Mouse (Mus musculus): ENCODE results near the gene Gbx2. TPM values are rescaled to one million over a fixed set of nuclear protein-coding genes. Genes with fewer than 3 reads are reported as not detected.

Gbx2 gene
- polyA plus RNA-seq, 1 experiment from 2014 or later = 1.6 TPM

DNA sequence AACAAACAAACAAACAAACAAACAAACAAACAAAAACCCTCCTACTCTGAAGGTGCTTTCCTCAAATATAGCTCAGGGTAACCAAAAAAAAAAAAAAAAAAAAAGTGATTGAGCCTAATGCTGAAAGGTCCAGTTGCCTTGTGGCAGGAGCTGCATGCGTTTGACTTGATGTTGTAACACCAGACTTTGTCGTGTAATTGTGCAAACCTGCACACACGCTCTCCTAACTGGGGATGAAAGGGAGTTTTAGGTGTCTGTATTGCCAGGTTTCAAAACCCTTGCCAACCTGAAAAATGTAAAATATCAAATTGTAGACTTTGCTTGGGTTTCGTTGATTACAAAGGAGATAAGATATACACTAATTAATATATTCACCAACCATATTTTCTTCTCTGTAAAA, 17.4 kb downstream of the Gbx2 start:
- H3K4me3 ChIP-seq (ENCODE audit: low read depth, low read length) = no peak overlapping the region
- H3K27me3 ChIP-seq (ENCODE audit: control insufficient read depth, insufficient read depth, low read length) = peaks cover 9% of the 10 kb centered on the region; the same call in 1 of the 2 replicates
- DNase-seq (ENCODE audit: low spot score) (no peak), ATAC-seq (ENCODE audit: insufficient number of reproducible peaks, low FRiP score, low TSS enrichment, low read depth) (no peak)
- H3K9me3 ChIP-seq (ENCODE audit: control insufficient read depth, low read length) = no peaks in the 10 kb centered on the region
- 75% methylated on average over 4 of the region's 4 CpGs for WGBS
- no peak overlapping the region for H3K27ac ChIP-seq (replicated peaks; ENCODE audit: low read depth, low read length)
- no peak overlapping the region for H3K4me2 ChIP-seq (ENCODE audit: low read depth, severe bottlenecking)
- H3K4me1 ChIP-seq (ENCODE audit: control insufficient read depth, insufficient read depth, low read length) = 0 out of 2 replicates have a peak, but pooled peaks cover 3% of the 10 kb centered on the region
- no peaks in the 10 kb centered on the region for H3K36me3 ChIP-seq (ENCODE audit: control insufficient read depth, insufficient read depth, low read length)
- no peak overlapping the region for H3K9ac ChIP-seq (ENCODE audit: low read length)

DNA sequence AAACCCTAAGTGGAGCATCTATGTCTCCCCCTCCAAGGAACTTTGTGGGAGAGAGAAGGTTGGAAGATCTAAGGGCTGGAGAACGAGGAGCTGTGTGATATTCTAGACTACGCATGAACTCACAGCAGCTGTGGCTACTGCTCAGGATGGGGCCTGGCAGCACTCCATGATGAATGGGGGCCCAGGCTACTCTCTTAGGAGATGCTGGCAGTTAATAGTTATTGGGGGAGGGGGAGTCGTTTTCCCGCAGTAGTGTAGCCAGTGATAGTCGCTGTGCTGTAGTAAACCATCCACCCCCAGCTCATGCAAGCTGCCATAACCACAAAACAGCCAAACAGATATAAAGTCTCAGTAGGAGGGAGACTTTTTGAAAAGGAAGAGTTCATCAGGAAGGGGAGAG, 18.6 kb downstream of the Gbx2 start:
- Histone ChIP-seq H3K36me3 (ENCODE audit: control insufficient read depth, insufficient read depth, low read length) (no peaks in the 10 kb centered on the region), H3K27ac (replicated peaks; ENCODE audit: low read depth, low read length) (no peak overlapping the region), H3K27me3 (ENCODE audit: control insufficient read depth, insufficient read depth, low read length) (0 out of 2 replicates have a peak, but pooled peaks cover 4% of the 10 kb centered on the region), H3K9ac (ENCODE audit: low read length) (no peak overlapping the region), H3K4me2 (ENCODE audit: low read depth, severe bottlenecking) (no peak overlapping the region), H3K9me3 (ENCODE audit: control insufficient read depth, low read length) (no peaks in the 10 kb centered on the region), H3K4me1 (ENCODE audit: control insufficient read depth, insufficient read depth, low read length) (0 out of 2 replicates have a peak, but pooled peaks cover 3% of the 10 kb centered on the region), H3K4me3 (ENCODE audit: low read depth, low read length) (no peak overlapping the region)
- ATAC-seq (ENCODE audit: insufficient number of reproducible peaks, low FRiP score, low TSS enrichment, low read depth) = no peak
- 27% methylated on average over 5 of the region's 5 CpGs for WGBS
- DNase-seq (ENCODE audit: low spot score) = no peak

DNA sequence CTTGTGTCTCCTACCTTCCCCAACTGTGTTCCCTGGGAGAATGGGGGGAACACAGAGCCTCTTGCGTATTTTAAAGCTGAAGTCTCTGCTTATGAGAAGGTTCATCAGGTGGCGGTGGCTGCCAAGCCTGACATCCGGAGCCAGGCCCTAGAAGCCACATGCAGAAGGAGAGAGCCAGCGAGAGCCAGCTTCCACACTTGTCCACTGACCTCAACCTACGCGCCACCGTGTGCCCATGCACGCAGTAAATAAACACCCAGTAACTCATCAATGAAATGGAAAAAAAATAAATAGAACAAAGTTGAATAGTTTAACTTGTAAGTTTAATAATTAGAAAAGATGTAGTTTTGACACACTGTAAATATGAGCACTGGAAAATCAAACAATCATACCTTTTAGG, 21.2 kb downstream of the Gbx2 start:
- no peak overlapping the region for H3K4me3 ChIP-seq (ENCODE audit: low read depth, low read length)
- DNase-seq (ENCODE audit: low spot score) (no peak), ATAC-seq (ENCODE audit: insufficient number of reproducible peaks, low FRiP score, low TSS enrichment, low read depth) (no peak)
- no peaks in the 10 kb centered on the region for H3K27me3 ChIP-seq (ENCODE audit: control insufficient read depth, insufficient read depth, low read length)
- 0 out of 2 replicates have a peak, but pooled peaks cover 3% of the 10 kb centered on the region for H3K4me1 ChIP-seq (ENCODE audit: control insufficient read depth, insufficient read depth, low read length)
- WGBS = 92% methylated on average over 8 of the region's 8 CpGs
- no peak overlapping the region for H3K27ac ChIP-seq (replicated peaks; ENCODE audit: low read depth, low read length)
- no peak overlapping the region for H3K9ac ChIP-seq (ENCODE audit: low read length)
- H3K4me2 ChIP-seq (ENCODE audit: low read depth, severe bottlenecking) = no peak overlapping the region
- H3K36me3 ChIP-seq (ENCODE audit: control insufficient read depth, insufficient read depth, low read length) = no peaks in the 10 kb centered on the region
- H3K9me3 ChIP-seq (ENCODE audit: control insufficient read depth, low read length) = no peaks in the 10 kb centered on the region; the same call in 1 of the 2 replicates

DNA sequence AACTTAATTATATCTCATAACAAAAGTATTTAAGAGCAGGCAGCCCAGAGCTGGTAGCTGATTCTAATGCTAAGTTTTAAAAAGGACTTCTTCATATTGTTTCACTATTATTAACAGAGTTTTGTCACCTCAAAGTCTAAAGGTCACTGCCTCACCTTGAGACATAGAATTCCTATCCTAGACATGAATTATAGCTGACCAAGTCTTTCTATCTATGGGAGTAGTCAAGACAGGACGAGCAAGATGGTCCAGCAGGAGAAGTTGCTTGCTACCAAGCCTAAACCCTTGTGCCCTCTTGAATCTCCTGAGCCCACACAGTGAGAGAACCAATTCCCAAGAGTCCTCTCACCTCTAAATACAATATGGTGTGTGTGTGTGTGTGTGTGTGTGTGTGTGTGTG, 28.3 kb downstream of the Gbx2 start:
- H3K9me3 ChIP-seq (ENCODE audit: control insufficient read depth, low read length) = no peaks in the 10 kb centered on the region; the same call in 1 of the 2 replicates
- no peaks in the 10 kb centered on the region for H3K27me3 ChIP-seq (ENCODE audit: control insufficient read depth, insufficient read depth, low read length)
- no peak overlapping the region for H3K27ac ChIP-seq (replicated peaks; ENCODE audit: low read depth, low read length)
- no peak overlapping the region for H3K4me2 ChIP-seq (ENCODE audit: low read depth, severe bottlenecking)
- H3K4me1 ChIP-seq (ENCODE audit: control insufficient read depth, insufficient read depth, low read length) = peaks cover 6% of the 10 kb centered on the region
- DNase-seq (ENCODE audit: low spot score) = no peak
- no peaks in the 10 kb centered on the region for H3K36me3 ChIP-seq (ENCODE audit: control insufficient read depth, insufficient read depth, low read length)
- no peak for ATAC-seq (ENCODE audit: insufficient number of reproducible peaks, low FRiP score, low TSS enrichment, low read depth)
- no peak overlapping the region for H3K4me3 ChIP-seq (ENCODE audit: low read depth, low read length)
- H3K9ac ChIP-seq (ENCODE audit: low read length) = no peak overlapping the region
- WGBS = 82% methylated on average over 1 of the region's 1 CpGs

DNA sequence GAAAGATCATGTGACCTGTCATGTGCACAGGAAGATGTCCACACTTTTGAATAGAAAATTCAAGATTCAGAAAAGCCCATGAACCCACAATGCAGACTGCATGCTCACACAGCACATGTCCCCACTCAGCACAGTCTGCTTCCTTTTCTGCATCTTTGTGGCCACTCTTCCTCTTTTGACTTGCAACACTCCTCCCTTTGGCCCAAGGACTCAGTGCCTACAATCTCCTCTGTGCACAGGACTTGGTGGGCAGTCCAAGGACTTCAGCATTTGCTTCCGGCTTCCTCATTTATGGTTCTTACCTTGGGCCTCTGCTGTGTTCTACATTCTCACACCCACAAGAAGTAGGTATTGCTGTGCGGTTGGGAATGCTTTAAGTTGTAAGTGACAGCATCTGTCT, 28.7 kb downstream of the Gbx2 start:
- H3K9ac ChIP-seq (ENCODE audit: low read length) = no peak overlapping the region
- 91% methylated on average over 2 of the region's 2 CpGs for WGBS
- H3K36me3 ChIP-seq (ENCODE audit: control insufficient read depth, insufficient read depth, low read length) = no peaks in the 10 kb centered on the region
- H3K27ac ChIP-seq (replicated peaks; ENCODE audit: low read depth, low read length) = no peak overlapping the region
- H3K27me3 ChIP-seq (ENCODE audit: control insufficient read depth, insufficient read depth, low read length) = no peaks in the 10 kb centered on the region
- H3K4me2 ChIP-seq (ENCODE audit: low read depth, severe bottlenecking) = no peak overlapping the region
- DNase-seq (ENCODE audit: low spot score) (no peak), ATAC-seq (ENCODE audit: insufficient number of reproducible peaks, low FRiP score, low TSS enrichment, low read depth) (no peak)
- H3K9me3 ChIP-seq (ENCODE audit: control insufficient read depth, low read length) = no peaks in the 10 kb centered on the region; the same call in 1 of the 2 replicates
- no peak overlapping the region for H3K4me3 ChIP-seq (ENCODE audit: low read depth, low read length)
- peaks cover 6% of the 10 kb centered on the region for H3K4me1 ChIP-seq (ENCODE audit: control insufficient read depth, insufficient read depth, low read length)

DNA sequence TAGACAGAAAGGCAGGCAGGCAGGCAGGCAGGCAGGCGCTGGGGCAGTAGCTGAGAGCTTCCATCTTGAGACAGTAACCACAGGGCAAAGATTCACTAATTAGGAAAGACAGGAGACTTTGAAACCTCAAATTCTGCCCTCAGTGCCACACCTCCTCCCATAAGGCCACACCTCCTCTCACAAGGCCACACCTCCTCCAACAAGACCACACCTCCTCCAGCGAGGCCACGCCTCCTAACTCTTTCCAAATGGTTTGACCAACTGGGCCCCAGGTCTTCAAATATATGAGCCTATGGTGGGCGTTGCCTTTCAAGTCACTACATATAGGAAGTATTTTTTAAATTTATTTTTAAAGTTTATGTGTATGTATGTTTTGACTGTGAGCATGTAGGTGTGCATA, 29.6 kb downstream of the Gbx2 start:
- Histone ChIP-seq H3K4me1 (ENCODE audit: control insufficient read depth, insufficient read depth, low read length) (peaks cover 6% of the 10 kb centered on the region), H3K9me3 (ENCODE audit: control insufficient read depth, low read length) (no peaks in the 10 kb centered on the region; the same call in 1 of the 2 replicates), H3K27me3 (ENCODE audit: control insufficient read depth, insufficient read depth, low read length) (no peaks in the 10 kb centered on the region), H3K9ac (ENCODE audit: low read length) (no peak overlapping the region), H3K4me2 (ENCODE audit: low read depth, severe bottlenecking) (no peak overlapping the region), H3K36me3 (ENCODE audit: control insufficient read depth, insufficient read depth, low read length) (no peaks in the 10 kb centered on the region), H3K4me3 (ENCODE audit: low read depth, low read length) (no peak overlapping the region), H3K27ac (replicated peaks; ENCODE audit: low read depth, low read length) (no peak overlapping the region)
- DNase-seq (ENCODE audit: low spot score) (no peak), ATAC-seq (ENCODE audit: insufficient number of reproducible peaks, low FRiP score, low TSS enrichment, low read depth) (no peak)
- 72% methylated on average over 4 of the region's 4 CpGs for WGBS

DNA sequence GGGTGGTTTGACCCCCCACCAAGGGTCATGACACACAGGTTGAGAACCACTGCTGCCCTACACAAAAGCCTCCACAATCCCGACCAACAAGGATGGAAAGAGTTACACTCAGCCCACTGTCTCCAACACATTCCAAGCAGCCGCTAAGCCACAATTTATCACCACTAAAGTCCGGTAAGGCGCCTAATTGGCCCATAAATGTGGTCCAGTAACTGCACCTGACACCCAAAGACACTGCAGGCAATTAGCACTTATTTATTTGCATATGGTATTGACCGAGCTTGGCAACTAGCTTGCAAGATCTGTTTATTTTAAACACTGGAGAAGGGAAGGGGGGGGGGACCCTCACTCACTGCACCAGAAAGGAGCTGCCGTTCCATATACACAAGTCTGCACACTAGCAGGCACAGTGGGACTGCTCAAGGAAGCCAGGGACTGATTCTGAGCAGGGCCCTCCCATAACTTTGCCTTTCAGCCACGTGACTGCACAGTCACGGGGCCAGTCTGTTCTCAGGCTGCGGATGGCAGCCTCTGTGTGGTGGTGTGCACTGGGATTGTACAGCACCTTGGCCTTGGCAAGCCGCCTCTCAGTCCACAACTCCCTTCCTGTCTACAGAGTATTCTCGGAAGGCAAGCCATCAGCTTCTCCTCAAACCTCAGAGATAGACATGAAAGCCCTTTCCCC, 31.1 kb downstream of the Gbx2 start:
- 29% methylated on average over 11 of the region's 11 CpGs for WGBS
- Histone ChIP-seq H3K4me1 (ENCODE audit: control insufficient read depth, insufficient read depth, low read length) (peaks cover 6% of the 10 kb centered on the region), H3K27me3 (ENCODE audit: control insufficient read depth, insufficient read depth, low read length) (no peaks in the 10 kb centered on the region), H3K4me3 (ENCODE audit: low read depth, low read length) (no peak overlapping the region), H3K27ac (replicated peaks; ENCODE audit: low read depth, low read length) (no peak overlapping the region; the same call in 1 of the 2 replicates), H3K36me3 (ENCODE audit: control insufficient read depth, insufficient read depth, low read length) (no peaks in the 10 kb centered on the region), H3K4me2 (ENCODE audit: low read depth, severe bottlenecking) (no peak overlapping the region), H3K9me3 (ENCODE audit: control insufficient read depth, low read length) (no peaks in the 10 kb centered on the region), H3K9ac (ENCODE audit: low read length) (no peak overlapping the region)
- peak; percentile 69 for DNase-seq (ENCODE audit: low spot score)
- peak; percentile 78 for ATAC-seq (ENCODE audit: insufficient number of reproducible peaks, low FRiP score, low TSS enrichment, low read depth)

DNA sequence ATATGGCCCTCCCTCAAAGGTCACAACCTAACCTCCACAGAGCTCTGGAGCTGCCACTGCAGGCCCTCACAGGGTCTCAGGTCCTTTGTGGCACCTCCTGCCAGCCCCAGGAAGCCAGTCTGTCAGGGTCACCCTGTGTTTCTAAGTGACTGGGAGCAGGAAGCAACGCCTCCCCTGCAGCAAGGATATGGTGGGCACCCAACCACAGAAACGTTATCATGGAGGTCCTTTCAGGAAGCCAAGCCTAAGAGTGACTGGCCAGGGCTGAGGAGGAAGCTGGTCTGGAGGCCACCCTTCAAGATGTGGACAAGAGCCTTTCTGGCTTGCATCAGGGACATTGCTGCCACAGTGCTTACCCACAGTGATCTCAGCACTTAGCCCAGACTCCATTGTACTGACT, 31.9 kb downstream of the Gbx2 start:
- Histone ChIP-seq H3K4me1 (ENCODE audit: control insufficient read depth, insufficient read depth, low read length) (peaks cover 6% of the 10 kb centered on the region), H3K4me2 (ENCODE audit: low read depth, severe bottlenecking) (no peak overlapping the region), H3K9me3 (ENCODE audit: control insufficient read depth, low read length) (no peaks in the 10 kb centered on the region), H3K9ac (ENCODE audit: low read length) (no peak overlapping the region), H3K36me3 (ENCODE audit: control insufficient read depth, insufficient read depth, low read length) (no peaks in the 10 kb centered on the region), H3K4me3 (ENCODE audit: low read depth, low read length) (no peak overlapping the region), H3K27me3 (ENCODE audit: control insufficient read depth, insufficient read depth, low read length) (no peaks in the 10 kb centered on the region), H3K27ac (replicated peaks; ENCODE audit: low read depth, low read length) (no peak overlapping the region)
- 72% methylated on average over 2 of the region's 2 CpGs for WGBS
- no peak for ATAC-seq (ENCODE audit: insufficient number of reproducible peaks, low FRiP score, low TSS enrichment, low read depth)
- no peak for DNase-seq (ENCODE audit: low spot score)

DNA sequence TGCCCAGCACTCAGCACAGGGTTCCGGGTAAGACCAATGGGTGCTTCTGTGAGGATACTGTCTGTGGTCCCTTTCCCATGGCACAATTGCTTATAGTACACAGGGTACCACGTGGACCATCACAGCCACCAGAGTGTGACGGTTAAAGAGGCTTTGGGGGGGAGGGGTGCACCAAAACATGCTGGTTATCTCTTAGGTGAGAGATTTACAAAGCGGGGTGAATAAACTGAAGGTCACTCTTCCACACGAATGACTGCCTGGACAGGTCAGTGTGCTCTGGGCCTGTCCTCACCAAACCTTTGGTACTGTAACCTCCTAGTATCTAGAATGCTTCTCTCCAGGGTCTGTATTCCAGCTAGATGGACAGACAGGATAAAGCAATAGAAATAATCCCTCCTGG, 35.2 kb downstream of the Gbx2 start:
- Histone ChIP-seq H3K9me3 (ENCODE audit: control insufficient read depth, low read length) (no peaks in the 10 kb centered on the region), H3K27ac (replicated peaks; ENCODE audit: low read depth, low read length) (no peak overlapping the region), H3K9ac (ENCODE audit: low read length) (no peak overlapping the region), H3K4me3 (ENCODE audit: low read depth, low read length) (no peak overlapping the region), H3K4me2 (ENCODE audit: low read depth, severe bottlenecking) (no peak overlapping the region), H3K27me3 (ENCODE audit: control insufficient read depth, insufficient read depth, low read length) (no peaks in the 10 kb centered on the region), H3K4me1 (ENCODE audit: control insufficient read depth, insufficient read depth, low read length) (peaks cover 6% of the 10 kb centered on the region), H3K36me3 (ENCODE audit: control insufficient read depth, insufficient read depth, low read length) (no peaks in the 10 kb centered on the region)
- no peak for ATAC-seq (ENCODE audit: insufficient number of reproducible peaks, low FRiP score, low TSS enrichment, low read depth)
- WGBS = 80% methylated on average over 5 of the region's 5 CpGs
- DNase-seq (ENCODE audit: low spot score) = no peak
